Mouse (Mus musculus): Measurements from ENCODE around the gene Vps53. TPM values are rescaled to one million over a fixed set of nuclear protein-coding genes. Genes with fewer than 3 reads are reported as not detected.

The Vps53 gene
- total and polyA plus RNA-seq, 3 experiments, result 16.4 to 25.1 (median 24.3) TPM

DNA sequence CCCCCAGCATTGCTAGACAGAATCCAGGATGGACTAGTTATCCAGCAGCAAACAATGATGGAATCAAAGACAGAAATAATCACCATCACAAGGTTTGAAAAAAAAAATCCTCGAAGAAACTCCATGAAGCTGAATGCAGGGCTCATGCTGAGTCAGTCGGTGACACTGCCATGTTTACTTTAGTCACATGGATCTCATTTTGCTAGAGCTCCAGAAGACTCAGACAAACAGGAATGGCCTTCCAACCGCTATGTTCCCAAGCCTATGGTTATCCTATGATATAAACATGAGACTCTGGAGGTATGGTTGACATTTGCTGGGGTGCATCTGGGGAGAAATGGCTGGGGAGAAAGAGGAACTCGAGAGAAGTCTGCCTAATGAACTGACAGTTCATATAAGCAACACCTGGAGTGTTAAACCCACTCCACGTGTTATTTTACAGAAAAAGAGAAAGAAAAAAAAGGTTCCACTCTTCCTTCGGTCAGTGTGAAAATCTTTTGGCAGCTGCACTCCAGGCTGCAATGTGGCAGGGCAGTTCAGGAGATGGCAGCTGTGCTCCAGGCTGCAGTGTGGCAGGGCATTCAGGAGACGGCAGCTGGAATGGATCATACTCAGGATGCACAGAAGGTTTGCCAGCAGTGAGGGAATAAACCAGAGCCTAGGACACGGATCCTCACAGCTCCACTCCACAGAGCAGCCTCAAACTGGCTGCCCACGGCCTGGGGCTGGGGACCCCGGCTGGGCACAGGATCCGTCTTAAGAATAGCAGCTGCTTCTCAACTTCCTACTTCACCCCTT lies 105.0 kb downstream of the Vps53 start:
- WGBS, result 71% methylated on average over 11 of the region's 11 CpGs
- Histone ChIP-seq H3K27ac (no peak overlapping the region), H3K4me3 (no peak overlapping the region), H3K27me3 (ENCODE audit: control insufficient read depth, insufficient read depth, low read length) (no peaks in the 10 kb centered on the region), H3K4me1 (ENCODE audit: control insufficient read depth, insufficient read depth, low read length) (peaks cover 6% of the 10 kb centered on the region), H3K36me3 (ENCODE audit: control insufficient read depth, insufficient read depth, low read length) (peaks cover 2% of the 10 kb centered on the region; the same call in 1 of the 2 replicates), H3K9ac (ENCODE audit: low read depth, low read length) (no peak overlapping the region), H3K79me2 (replicated peaks; ENCODE audit: control insufficient read depth, insufficient read depth, low read length) (no peaks in the 10 kb centered on the region)
- intact Hi-C loops (cut with DNase I), result no loop called here
- DNase-seq, result no peak
- no peak for TF ChIP-seq POLR2A (IDR thresholded peaks at IDR 0.05; ENCODE audit: insufficient read depth, low read depth, low read length)
- no peak for TF ChIP-seq EP300 (IDR thresholded peaks at IDR 0.05; ENCODE audit: insufficient read depth, low read depth, low read length)
- no peak for TF ChIP-seq CTCF (IDR thresholded peaks at IDR 0.05)

DNA sequence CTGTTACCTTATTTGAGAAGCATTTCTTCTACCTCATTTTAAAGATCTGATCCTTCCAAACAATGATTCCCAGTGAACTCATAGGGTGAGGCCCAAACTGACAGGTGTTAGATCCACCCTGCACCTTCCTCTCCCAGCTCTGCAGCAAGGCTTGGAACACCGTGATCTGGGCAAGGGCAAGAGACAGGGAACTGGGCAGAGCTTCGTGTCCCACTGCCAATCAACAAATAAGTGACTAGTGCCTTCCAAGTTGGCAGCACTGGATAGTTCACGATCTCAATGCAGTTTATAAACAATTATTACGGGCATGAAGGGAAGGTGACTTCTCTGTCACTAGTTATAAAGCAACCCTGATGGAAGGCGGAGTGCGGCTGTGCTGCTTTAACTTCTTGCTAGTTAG lies 109.6 kb downstream of the Vps53 start:
- H3K9ac ChIP-seq (ENCODE audit: low read depth, low read length), result no peak overlapping the region
- TF ChIP-seq CTCF (IDR thresholded peaks at IDR 0.05) (no peak), EP300 (IDR thresholded peaks at IDR 0.05; ENCODE audit: insufficient read depth, low read depth, low read length) (peak; percentile 73), POLR2A (IDR thresholded peaks at IDR 0.05; ENCODE audit: insufficient read depth, low read depth, low read length) (0 out of 2 replicates have a peak, but pooled peaks have one; percentile 19)
- no peak overlapping the region for H3K4me3 ChIP-seq
- peaks cover 15% of the 10 kb centered on the region for H3K4me1 ChIP-seq (ENCODE audit: control insufficient read depth, insufficient read depth, low read length)
- H3K27ac ChIP-seq, result no peak overlapping the region
- no peaks in the 10 kb centered on the region for H3K27me3 ChIP-seq (ENCODE audit: control insufficient read depth, insufficient read depth, low read length)
- DNase-seq, result peak in 1 of 2 experiments; percentile 63
- intact Hi-C loops (cut with DNase I), result no loop called here
- H3K36me3 ChIP-seq (ENCODE audit: control insufficient read depth, insufficient read depth, low read length), result peaks cover 9% of the 10 kb centered on the region
- WGBS, result 46% methylated on average over 6 of the region's 6 CpGs
- no peaks in the 10 kb centered on the region for H3K79me2 ChIP-seq (replicated peaks; ENCODE audit: control insufficient read depth, insufficient read depth, low read length)

- Histone ChIP-seq H3K79me2 (replicated peaks; ENCODE audit: control insufficient read depth, insufficient read depth, low read length) (no peaks in the 10 kb centered on the region), H3K27ac (peak overlapping the region; percentile 53; the same call in 1 of the 2 replicates), H3K4me3 (no peak overlapping the region), H3K9ac (ENCODE audit: low read depth, low read length) (no peak overlapping the region), H3K36me3 (ENCODE audit: control insufficient read depth, insufficient read depth, low read length) (peaks cover 7% of the 10 kb centered on the region), H3K27me3 (ENCODE audit: control insufficient read depth, insufficient read depth, low read length) (no peaks in the 10 kb centered on the region), H3K4me1 (ENCODE audit: control insufficient read depth, insufficient read depth, low read length) (peaks cover 15% of the 10 kb centered on the region)
- intact Hi-C loops (cut with DNase I), result no loop called here
- DNase-seq, result no peak
- TF ChIP-seq POLR2A (IDR thresholded peaks at IDR 0.05; ENCODE audit: insufficient read depth, low read depth, low read length) (no peak), EP300 (IDR thresholded peaks at IDR 0.05; ENCODE audit: insufficient read depth, low read depth, low read length) (no peak)
- 84% methylated on average over 15 of the region's 15 CpGs for WGBS
Observed at GRCm38 (mm10) chr11:76066563-76067156, 112.8 kb downstream of the Vps53 start.

DNA sequence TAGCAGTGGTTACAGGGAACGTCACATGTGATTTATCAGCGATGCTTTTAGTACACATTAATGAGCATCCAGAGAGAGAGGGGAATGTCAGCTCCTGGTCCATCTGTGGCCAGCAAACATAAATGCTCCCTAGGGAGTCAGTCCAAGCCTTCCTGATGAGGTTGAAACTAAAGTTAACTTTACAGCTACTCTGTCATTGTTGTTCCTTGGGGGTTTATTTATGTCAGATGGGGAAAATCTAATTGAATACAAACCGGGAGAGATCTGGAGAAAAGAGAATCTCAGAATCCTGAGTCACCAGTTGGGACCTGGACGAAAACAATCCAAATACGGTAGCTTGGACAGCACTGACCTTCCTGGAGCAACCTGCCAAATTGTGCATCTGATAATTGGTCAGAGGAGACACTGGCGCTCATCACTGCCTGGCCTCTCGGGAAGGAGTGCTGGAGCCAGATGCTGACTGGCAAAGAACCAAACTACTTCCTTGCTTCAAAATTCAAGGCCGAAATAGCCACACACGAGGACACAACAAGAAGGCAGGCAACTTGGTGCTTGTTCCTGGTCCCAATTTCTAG lies 113.8 kb downstream of the Vps53 start:
- Histone ChIP-seq H3K79me2 (replicated peaks; ENCODE audit: control insufficient read depth, insufficient read depth, low read length) (no peaks in the 10 kb centered on the region), H3K4me1 (ENCODE audit: control insufficient read depth, insufficient read depth, low read length) (peaks cover 15% of the 10 kb centered on the region), H3K27ac (peak overlapping the region; percentile 53), H3K4me3 (no peak overlapping the region), H3K9ac (ENCODE audit: low read depth, low read length) (no peak overlapping the region), H3K36me3 (ENCODE audit: control insufficient read depth, insufficient read depth, low read length) (peaks cover 7% of the 10 kb centered on the region), H3K27me3 (ENCODE audit: control insufficient read depth, insufficient read depth, low read length) (no peaks in the 10 kb centered on the region)
- intact Hi-C loops (cut with DNase I), result no loop called here
- no peak for TF ChIP-seq CTCF (IDR thresholded peaks at IDR 0.05)
- 0 out of 2 replicates have a peak, but pooled peaks have one; percentile 54 for TF ChIP-seq EP300 (IDR thresholded peaks at IDR 0.05; ENCODE audit: insufficient read depth, low read depth, low read length)
- no peak for TF ChIP-seq POLR2A (IDR thresholded peaks at IDR 0.05; ENCODE audit: insufficient read depth, low read depth, low read length)
- WGBS, result 16% methylated on average over 9 of the region's 9 CpGs
- peak in 1 of 2 experiments; percentile 66 for DNase-seq

DNA sequence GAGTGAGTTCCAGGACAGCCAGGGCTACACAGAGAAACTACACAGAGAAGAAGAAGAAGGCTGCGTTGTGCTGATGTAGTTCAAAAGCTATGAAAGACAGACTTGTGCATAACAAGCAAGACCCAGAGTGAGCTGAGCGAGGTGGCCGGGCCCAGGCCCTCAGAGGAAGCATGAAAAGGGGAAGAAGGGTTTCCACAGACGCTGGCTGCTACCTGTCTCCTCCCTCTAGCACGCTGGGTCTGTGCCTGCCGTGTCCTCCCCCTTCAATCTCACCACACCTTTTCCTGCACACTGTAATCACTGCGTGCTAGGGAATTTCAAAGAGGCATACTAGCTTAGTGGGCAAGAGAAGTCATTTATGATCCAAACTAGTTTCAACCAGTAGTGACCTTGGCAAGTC lies 115.0 kb downstream of the Vps53 start:
- intact Hi-C loops (cut with DNase I), result no loop called here
- no peaks in the 10 kb centered on the region for H3K79me2 ChIP-seq (replicated peaks; ENCODE audit: control insufficient read depth, insufficient read depth, low read length)
- no peak for TF ChIP-seq CTCF (IDR thresholded peaks at IDR 0.05)
- TF ChIP-seq POLR2A (IDR thresholded peaks at IDR 0.05; ENCODE audit: insufficient read depth, low read depth, low read length), result no peak
- TF ChIP-seq EP300 (IDR thresholded peaks at IDR 0.05; ENCODE audit: insufficient read depth, low read depth, low read length), result no peak
- H3K4me3 ChIP-seq, result no peak overlapping the region
- peak overlapping the region; percentile 53; the same call in 1 of the 2 replicates for H3K27ac ChIP-seq
- no peak overlapping the region for H3K9ac ChIP-seq (ENCODE audit: low read depth, low read length)
- H3K27me3 ChIP-seq (ENCODE audit: control insufficient read depth, insufficient read depth, low read length), result no peaks in the 10 kb centered on the region
- peaks cover 13% of the 10 kb centered on the region for H3K4me1 ChIP-seq (ENCODE audit: control insufficient read depth, insufficient read depth, low read length)
- no peak for DNase-seq
- peaks cover 7% of the 10 kb centered on the region for H3K36me3 ChIP-seq (ENCODE audit: control insufficient read depth, insufficient read depth, low read length)
- 53% methylated on average over 7 of the region's 7 CpGs for WGBS

Data from heart, adult 2 months (tissue).